Mouse (Mus musculus): ENCODE data around the gene Gm13043. TPM values are rescaled to one million over a fixed set of nuclear protein-coding genes. Genes with fewer than 3 reads are reported as not detected.

Gene Gm13043
- not detected in 2 replicates for polyA plus RNA-seq (2012; ENCODE audit: low replicate concordance)

GRCm38 (mm10) chr4:143511043-143511442 lies at the start of gene Gm13043:
Gene Gm13043 (plus strand): TSS chr4:143511343.

GRCm38 (mm10) chr4:143535654-143536053 lies 24.5 kb downstream of the Gm13043 start, which contains the start of gene Gm13040:
Gene Gm13040 (plus strand): TSS chr4:143535954.

GRCm38 (mm10) chr4:143551400-143551799 lies 40.3 kb downstream of the Gm13043 start, which contains the start of the genes BC080695 and Gm13057:
Gene BC080695 (plus strand): TSS chr4:143551700.
Gene Gm13057 (plus strand): TSS chr4:143551709.

Other genes with a start within 250 kb of the Gm13043 start
- gene Pdpn, start 211.8 kb upstream of the Gm13043 start, polyA plus RNA-seq (2012; ENCODE audit: low replicate concordance): not detected in 2 replicates
- not detected in 2 replicates for gene Lrrc38, start 161.6 kb upstream of the Gm13043 start, polyA plus RNA-seq (2012; ENCODE audit: low replicate concordance)
- not detected in 2 replicates for gene Pramel1, start 116.9 kb upstream of the Gm13043 start, polyA plus RNA-seq (2012; ENCODE audit: low replicate concordance)
- 0.28 and 0.82 TPM in 2 replicates for gene Pramef8, start 98.9 kb upstream of the Gm13043 start, polyA plus RNA-seq (2012; ENCODE audit: low replicate concordance)
- gene Oog4, start 61.0 kb upstream of the Gm13043 start, polyA plus RNA-seq (2012; ENCODE audit: low replicate concordance): not detected in 2 replicates
- 0.15 TPM in 1 of 2 replicates, not detected in the other for gene Gm13040, start 24.6 kb downstream of the Gm13043 start, polyA plus RNA-seq (2012; ENCODE audit: low replicate concordance)
- not detected in 2 replicates for gene BC080695, start 40.4 kb downstream of the Gm13043 start, polyA plus RNA-seq (2012; ENCODE audit: low replicate concordance)
- not detected in 2 replicates for gene Gm13057, start 40.4 kb downstream of the Gm13043 start, polyA plus RNA-seq (2012; ENCODE audit: low replicate concordance)
- gene Gm13083, start 103.7 kb downstream of the Gm13043 start, polyA plus RNA-seq (2012; ENCODE audit: low replicate concordance): 0.07 TPM in 1 of 2 replicates, not detected in the other
- gene Gm13088, start 145.9 kb downstream of the Gm13043 start, polyA plus RNA-seq (2012; ENCODE audit: low replicate concordance): not detected in 2 replicates
- not detected in 2 replicates for gene Gm13089, start 191.4 kb downstream of the Gm13043 start, polyA plus RNA-seq (2012; ENCODE audit: low replicate concordance)
- gene Gm13078, start 208.1 kb downstream of the Gm13043 start, polyA plus RNA-seq (2012; ENCODE audit: low replicate concordance): not detected in 2 replicates

Measured in leukemia stem cell, adult 10-12 weeks (primary cell).